Mouse (Mus musculus): ENCODE results near the gene Tnfsf13b. TPM values are rescaled to one million over a fixed set of nuclear protein-coding genes. Genes with fewer than 3 reads are reported as not detected.

Tnfsf13b gene
- polyA plus RNA-seq, 1 experiment from 2014 or later = 0.69 TPM

DNA sequence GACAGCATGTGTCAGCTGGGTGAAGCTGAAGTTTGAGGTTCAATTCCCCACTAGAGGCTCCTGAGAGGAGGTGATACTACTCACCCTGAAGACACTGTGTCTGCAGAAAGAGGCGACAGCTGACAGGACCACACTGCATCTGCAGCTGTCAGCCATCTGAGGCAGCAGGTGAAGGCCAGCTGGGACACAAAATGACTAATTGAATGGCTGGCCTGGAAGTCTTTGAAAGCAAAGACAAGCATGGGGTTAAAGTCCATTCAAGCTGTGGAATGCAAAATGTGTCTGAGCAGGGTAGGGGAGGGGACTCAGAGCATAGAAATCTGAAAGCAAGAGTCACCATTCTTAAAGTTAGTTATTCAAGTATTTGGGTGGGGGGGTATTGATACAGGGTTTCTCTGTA lies 54.7 kb downstream of the Tnfsf13b start:
- Histone ChIP-seq H3K4me3 (ENCODE audit: low read depth, low read length) (no peak overlapping the region), H3K4me1 (ENCODE audit: insufficient read depth) (no peaks in the 10 kb centered on the region), H3K27ac (ENCODE audit: low read depth) (no peak overlapping the region), H3K9ac (replicated peaks) (no peak overlapping the region), H3K27me3 (ENCODE audit: insufficient read depth, low read length) (no peaks in the 10 kb centered on the region), H3K9me3 (ENCODE audit: low read length) (no peaks in the 10 kb centered on the region), H3K4me2 (ENCODE audit: low read depth, low read length) (no peak overlapping the region), H3K36me3 (replicated peaks; ENCODE audit: insufficient read depth, low read length) (no peaks in the 10 kb centered on the region)
- no peak for DNase-seq
- ATAC-seq = no peak
- TF ChIP-seq CTCF (IDR thresholded peaks at IDR 0.05; ENCODE audit: low read depth) = no peak
- no peak for TF ChIP-seq EP300 (IDR thresholded peaks at IDR 0.05; ENCODE audit: low read depth)
- WGBS (ENCODE audit: insufficient replicate concordance) = 45% methylated on average over 1 of the region's 1 CpGs

DNA sequence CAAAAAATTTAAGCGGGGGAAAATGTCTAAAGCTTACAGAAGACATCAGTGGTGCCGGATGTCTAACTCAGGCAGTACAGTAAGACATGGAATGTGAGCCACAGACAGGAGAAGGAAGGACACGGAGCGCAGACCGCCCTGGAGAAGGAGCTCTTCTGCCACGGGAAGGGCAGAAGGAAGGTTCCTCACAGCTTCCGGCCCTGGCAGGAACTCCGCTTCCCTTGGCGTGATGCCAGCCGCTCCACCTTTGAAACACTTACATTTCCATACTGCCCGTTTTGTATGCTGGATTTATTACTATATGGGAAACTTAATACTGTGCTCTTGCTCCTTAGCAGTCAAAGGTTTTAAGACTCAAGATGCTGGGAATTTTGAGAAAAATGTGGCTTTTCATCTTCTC lies 60.6 kb downstream of the Tnfsf13b start:
- 79% methylated on average over 11 of the region's 11 CpGs for whole genome bisulfite sequencing (ENCODE audit: insufficient replicate concordance)

DNA sequence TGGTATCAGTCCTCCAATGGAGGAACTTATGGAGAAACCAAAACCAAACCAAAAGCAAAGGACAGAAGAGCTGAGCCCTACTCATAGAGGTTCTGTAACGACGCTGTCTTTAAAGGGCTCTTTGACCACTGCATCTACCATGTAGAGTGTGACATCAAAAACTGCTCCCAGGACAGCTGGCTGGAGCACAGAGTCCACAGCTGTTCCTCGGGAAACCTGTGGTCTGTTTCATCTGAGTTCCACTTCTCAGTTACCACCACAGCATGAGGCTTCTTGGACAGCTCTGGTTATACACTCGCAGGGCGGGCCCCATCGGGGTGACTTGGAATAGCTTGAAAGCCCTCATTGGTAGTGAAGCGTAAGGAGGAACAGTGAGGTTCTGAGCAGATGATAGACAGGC lies 61.5 kb downstream of the Tnfsf13b start:
- no peak for ATAC-seq
- Histone ChIP-seq H3K27me3 (ENCODE audit: insufficient read depth, low read length) (no peaks in the 10 kb centered on the region), H3K4me3 (ENCODE audit: low read depth, low read length) (no peak overlapping the region), H3K4me1 (ENCODE audit: insufficient read depth) (no peaks in the 10 kb centered on the region), H3K9ac (replicated peaks) (no peak overlapping the region), H3K9me3 (ENCODE audit: low read length) (no peaks in the 10 kb centered on the region), H3K4me2 (ENCODE audit: low read depth, low read length) (no peak overlapping the region), H3K36me3 (replicated peaks; ENCODE audit: insufficient read depth, low read length) (no peaks in the 10 kb centered on the region), H3K27ac (ENCODE audit: low read depth) (no peak overlapping the region)
- TF ChIP-seq EP300 (IDR thresholded peaks at IDR 0.05; ENCODE audit: low read depth) (no peak), CTCF (IDR thresholded peaks at IDR 0.05; ENCODE audit: low read depth) (no peak)
- no peak for DNase-seq
- 77% methylated on average over 7 of the region's 7 CpGs for WGBS (ENCODE audit: insufficient replicate concordance)

More for the DNA sequence above, 60.6 kb downstream of the Tnfsf13b start:
- DNase-seq (no peak), ATAC-seq (no peak)
- no peak for TF ChIP-seq CTCF (IDR thresholded peaks at IDR 0.05; ENCODE audit: low read depth)
- no peaks in the 10 kb centered on the region for H3K4me1 ChIP-seq (ENCODE audit: insufficient read depth)
- no peaks in the 10 kb centered on the region for H3K9me3 ChIP-seq (ENCODE audit: low read length)
- no peak overlapping the region for H3K27ac ChIP-seq (ENCODE audit: low read depth)
- no peaks in the 10 kb centered on the region for H3K27me3 ChIP-seq (ENCODE audit: insufficient read depth, low read length)
- H3K4me3 ChIP-seq (ENCODE audit: low read depth, low read length) = no peak overlapping the region
- no peak overlapping the region for H3K4me2 ChIP-seq (ENCODE audit: low read depth, low read length)
- H3K36me3 ChIP-seq (replicated peaks; ENCODE audit: insufficient read depth, low read length) = no peaks in the 10 kb centered on the region
- no peak overlapping the region for H3K9ac ChIP-seq (replicated peaks)

- ATAC-seq = no peak
- Histone ChIP-seq H3K27me3 (ENCODE audit: insufficient read depth, low read length) (no peaks in the 10 kb centered on the region), H3K9me3 (ENCODE audit: low read length) (no peaks in the 10 kb centered on the region), H3K36me3 (replicated peaks; ENCODE audit: insufficient read depth, low read length) (no peaks in the 10 kb centered on the region), H3K4me3 (ENCODE audit: low read depth, low read length) (no peak overlapping the region), H3K4me2 (ENCODE audit: low read depth, low read length) (no peak overlapping the region), H3K9ac (replicated peaks) (no peak overlapping the region), H3K27ac (ENCODE audit: low read depth) (no peak overlapping the region), H3K4me1 (ENCODE audit: insufficient read depth) (no peaks in the 10 kb centered on the region)
- no peak for TF ChIP-seq CTCF (IDR thresholded peaks at IDR 0.05; ENCODE audit: low read depth)
- TF ChIP-seq EP300 (IDR thresholded peaks at IDR 0.05; ENCODE audit: low read depth) = no peak
- WGBS (ENCODE audit: insufficient replicate concordance) = 81% methylated on average over 2 of the region's 2 CpGs
- no peak for DNase-seq
Observed at GRCm38 (mm10) chr8:10072347-10072746, 66.1 kb downstream of the Tnfsf13b start.

Other genes starting within 250 kb of the Tnfsf13b start
- not detected in 2 replicates for gene Fam155a, start 235.3 kb upstream of the Tnfsf13b start, polyA plus RNA-seq (2015; fragmentation: Nextera tagmentation; extraction: Ambion mirVana)
- gene Gm10217, start 142.2 kb upstream of the Tnfsf13b start, polyA plus RNA-seq (2015; fragmentation: Nextera tagmentation; extraction: Ambion mirVana) = not detected in 2 replicates
- gene Lig4, start 28.8 kb upstream of the Tnfsf13b start, polyA plus RNA-seq (2015; fragmentation: Nextera tagmentation; extraction: Ambion mirVana) = 1.2 and 1.3 TPM in 2 replicates
- gene Abhd13, start 28.8 kb upstream of the Tnfsf13b start, polyA plus RNA-seq (2015; fragmentation: Nextera tagmentation; extraction: Ambion mirVana) = 5.2 and 5.6 TPM in 2 replicates
- gene Myo16, start 147.4 kb downstream of the Tnfsf13b start, polyA plus RNA-seq (2015; fragmentation: Nextera tagmentation; extraction: Ambion mirVana) = 0.01 TPM in 1 of 2 replicates, not detected in the other